ENCODE assay signal across 13 mouse cellular contexts in the genomic region with DNA sequence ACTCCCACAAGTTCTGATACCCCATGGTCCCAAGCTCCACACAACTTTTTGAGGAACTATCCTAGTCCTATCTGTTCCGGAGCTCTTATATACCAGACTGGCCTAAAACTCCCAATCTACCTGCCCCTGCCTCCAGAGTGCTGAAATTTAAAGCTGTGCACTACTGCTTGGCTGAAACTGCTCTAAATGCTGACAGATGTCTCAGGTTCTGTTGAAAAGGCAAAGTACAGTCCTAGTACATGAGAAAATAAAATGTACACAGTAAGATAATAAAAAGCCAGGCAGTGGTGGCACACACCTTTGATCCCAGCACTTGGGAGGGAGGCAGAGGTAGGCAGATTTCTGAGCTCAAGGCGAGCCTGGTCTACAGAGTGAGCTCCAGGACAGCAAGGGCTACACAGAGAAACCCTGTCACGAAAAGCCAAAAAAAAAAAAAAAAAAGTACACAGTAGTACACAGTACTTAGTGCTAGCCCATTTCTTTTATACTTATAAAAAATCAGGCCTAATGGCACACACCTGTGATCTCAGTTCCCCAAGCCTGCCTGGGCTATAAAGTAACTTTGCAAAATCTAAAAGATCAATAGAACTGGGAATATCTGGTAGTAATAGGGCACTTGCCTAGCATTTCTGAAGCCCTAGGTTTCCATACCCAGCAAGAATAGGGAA. TPM values are rescaled to one million over a fixed set of nuclear protein-coding genes. Genes with fewer than 3 reads are reported as not detected.
DNase-seq lines count a peak whose midpoint lies in the region; ATAC-seq and TF ChIP-seq lines count a peak whose summit lies in the region.
"Had no signal": no experiment of that assay in that cellular context is flagged by ENCODE, and none has a peak within 500 bp of the region (broad histone marks: within the 10 kb centered on the region; RNA-seq: fewer than 3 reads in every experiment).

No protein-coding gene starts in this region.

- 70% methylated on average over 3 of the region's 3 CpGs for WGBS in lung, embryonic 14.5 days

- peak; percentile 16; the same call in 1 of the 2 replicates for TF ChIP-seq POLR2A in embryonic fibroblast, embryonic 13.5 days (IDR thresholded peaks at IDR 0.05; ENCODE audit: low read depth, low read length)

- in situ Hi-C loops in ES-E14 (cut with MboI; ENCODE audit: low sequenced_read_pairs in 2 of 2, unreplicated experiment in 2 of 2): no loop called here

- H3K9me3 ChIP-seq in lung, embryonic 14.5 days (ENCODE audit: low read depth, low read length): no peaks in the 10 kb centered on the region
- no peaks in the 10 kb centered on the region for H3K9me3 ChIP-seq in ES-E14 (ENCODE audit: control insufficient read depth, insufficient read depth, low read depth, low read length)
- H3K9me3 ChIP-seq: heart, embryonic 10.5 days; midbrain, embryonic 12.5 days had no signal

- H3K4me3 ChIP-seq in lung, embryonic 14.5 days (ENCODE audit: low read depth, low read length): no peak overlapping the region
- 0 out of 4 replicates have a peak overlapping the region, but pooled peaks of 1 of the 2 experiments have one; percentile 39 for H3K4me3 ChIP-seq in ES-E14 (ENCODE audit: insufficient read depth in 1 of 2, low read depth in 1 of 2, low read length in 2 of 2, poor library complexity in 1 of 2, severe bottlenecking in 1 of 2)
- H3K4me3 ChIP-seq in embryonic fibroblast, embryonic 13.5 days (ENCODE audit: insufficient read depth, low read length): no peak overlapping the region
- H3K4me3 ChIP-seq: heart, embryonic 10.5 days; midbrain, embryonic 12.5 days had no signal

- DNase-seq in lung, embryonic 14.5 days: no peak
- no peak for DNase-seq in lung, postnatal 36 days
- DNase-seq in ES-E14 (ENCODE audit: low read depth, low spot score): no peak
- peak; percentile 26 for DNase-seq in yolk sac, embryonic 10.5 days (ENCODE audit: low spot score)
- no peak for DNase-seq in right cerebral cortex, adult 18-20 months
- DNase-seq in cerebellum, postnatal 14 days: no peak
- DNase-seq: adrenal gland, adult 2 months; cerebellum, adult 11 months; layer of hippocampus, adult 9-11 months had no signal

- 0 out of 2 replicates have a peak overlapping the region, but pooled peaks have one; percentile 2 for H3K27ac ChIP-seq in lung, embryonic 14.5 days (ENCODE audit: low read depth)
- H3K27ac ChIP-seq in ES-E14 (ENCODE audit: insufficient read depth, low read depth, low read length, poor library complexity, severe bottlenecking): no peak overlapping the region; the same call in 1 of the 2 replicates
- peak overlapping the region; percentile 21; the same call in 1 of the 2 replicates for H3K27ac ChIP-seq in embryonic fibroblast, embryonic 13.5 days (ENCODE audit: insufficient read depth, low read length)
- H3K27ac ChIP-seq: heart, embryonic 10.5 days; midbrain, embryonic 12.5 days had no signal

- TF ChIP-seq CTCF in lung, embryonic 14.5 days (IDR thresholded peaks at IDR 0.05; ENCODE audit: low read depth): no peak
- TF ChIP-seq CTCF in embryonic fibroblast, embryonic 13.5 days (IDR thresholded peaks at IDR 0.05; ENCODE audit: borderline replicate concordance, insufficient read depth, low read length): no peak

- no peak overlapping the region for H3K9ac ChIP-seq in lung, embryonic 14.5 days
- no peak overlapping the region for H3K9ac ChIP-seq in ES-E14 (ENCODE audit: insufficient read depth, low read depth, low read length, poor library complexity, severe bottlenecking)
- H3K9ac ChIP-seq: midbrain, embryonic 12.5 days had no signal

- H3K27me3 ChIP-seq in lung, embryonic 14.5 days (ENCODE audit: insufficient read depth, low read length): no peaks in the 10 kb centered on the region
- H3K27me3 ChIP-seq: midbrain, embryonic 12.5 days had no signal

- no peak overlapping the region for H3K4me2 ChIP-seq in lung, embryonic 14.5 days
- H3K4me2 ChIP-seq: midbrain, embryonic 12.5 days had no signal

- ATAC-seq in lung, embryonic 14.5 days (ENCODE audit: insufficient read depth): no peak

- peaks cover 23% of the 10 kb centered on the region for H3K36me3 ChIP-seq in lung, embryonic 14.5 days (ENCODE audit: insufficient read depth)
- H3K36me3 ChIP-seq in ES-E14 (ENCODE audit: control insufficient read depth, insufficient read depth, low read length, poor library complexity, severe bottlenecking): peaks cover 20% of the 10 kb centered on the region

- no peaks in the 10 kb centered on the region for H3K4me1 ChIP-seq in lung, embryonic 14.5 days (ENCODE audit: insufficient read depth)
- H3K4me1 ChIP-seq in ES-E14 (ENCODE audit: control insufficient read depth in 2 of 2, insufficient read depth in 2 of 2, low read length in 2 of 2, poor library complexity in 1 of 2): peaks cover 2 to 3% of the 10 kb centered on the region in 2 experiments; a peak in 2 of 4 replicates
- no peaks in the 10 kb centered on the region for H3K4me1 ChIP-seq in embryonic fibroblast, embryonic 13.5 days (ENCODE audit: control insufficient read depth, insufficient read depth, low read length)

TF ChIP-seq in ES-E14, 5 proteins besides CTCF, POLR2A, EP300 and RAD21:
- TF ChIP-seq ZC3H11A (IDR thresholded peaks at IDR 0.05; ENCODE audit: borderline replicate concordance, low read depth, low read length) (no peak), ZNF384 (IDR thresholded peaks at IDR 0.05; ENCODE audit: low read depth, low read length) (peak; percentile 87), CHD2 (IDR thresholded peaks at IDR 0.05; ENCODE audit: low read depth, low read length) (0 out of 2 replicates have a peak, but pooled peaks have one; percentile 24)

RNA-seq across cellular contexts. Expression of gene Eif1, which starts 3.0 kb away (rescaled TPM):
- polyA plus RNA-seq in lung, embryonic 14.5 days (2014; fragmentation: Nextera tagmentation; extraction: Ambion mirVana): 1,908 and 1,918 TPM in 2 replicates
- 322 and 326 TPM in 2 replicates for total RNA-seq in ES-E14 (2012; rRNA removed)
- polyA plus RNA-seq in embryonic fibroblast, embryonic 13.5 days (2011; ENCODE audit: insufficient read length, low read depth, missing spikeins): 960 and 1,192 TPM in 2 replicates

RNA-seq across cellular contexts. Expression of gene Gast, which starts 11.5 kb away (rescaled TPM):
- polyA plus RNA-seq in lung, embryonic 14.5 days (2014; fragmentation: Nextera tagmentation; extraction: Ambion mirVana): not detected in 2 replicates
- 1.6 and 2.9 TPM in 2 replicates for total RNA-seq in ES-E14 (2012; rRNA removed)
- polyA plus RNA-seq in embryonic fibroblast, embryonic 13.5 days (2011; ENCODE audit: insufficient read length, low read depth, missing spikeins): not detected in 2 replicates
- total RNA-seq: adrenal gland, adult 2 months had no signal
- polyA plus RNA-seq: adrenal gland, adult 2 months; heart, embryonic 10.5 days; testis, adult 2 months had no signal

RNA-seq across cellular contexts. Expression of gene Hap1, which starts 33.2 kb away (rescaled TPM):
- 8.7 and 9.6 TPM in 2 replicates for polyA plus RNA-seq in lung, embryonic 14.5 days (2014; fragmentation: Nextera tagmentation; extraction: Ambion mirVana)
- total RNA-seq in ES-E14 (2012; rRNA removed): 21.4 and 34.2 TPM in 2 replicates
- 0.17 and 0.77 TPM in 2 replicates for polyA plus RNA-seq in embryonic fibroblast, embryonic 13.5 days (2011; ENCODE audit: insufficient read length, low read depth, missing spikeins)

RNA-seq across cellular contexts. Expression of gene Krt42, which starts 53.1 kb away (rescaled TPM):
- polyA plus RNA-seq in lung, embryonic 14.5 days (2014; fragmentation: Nextera tagmentation; extraction: Ambion mirVana): not detected in 2 replicates
- total RNA-seq in ES-E14 (2012; rRNA removed): 21.7 and 42.5 TPM in 2 replicates
- polyA plus RNA-seq in embryonic fibroblast, embryonic 13.5 days (2011; ENCODE audit: insufficient read length, low read depth, missing spikeins): not detected in 2 replicates
- total RNA-seq: adrenal gland, adult 2 months had no signal
- polyA plus RNA-seq: heart, embryonic 10.5 days; midbrain, embryonic 12.5 days; testis, adult 2 months had no signal
